Mouse (Mus musculus) lung, embryonic 16.5 days (tissue): Measurements from ENCODE around the gene Tmem186. TPM values are rescaled to one million over a fixed set of nuclear protein-coding genes. Genes with fewer than 3 reads are reported as not detected.

Experiments
- ATAC-seq: fragments of 200-750 bp; cut with Nextera tagmentation; 2 replicates; pipeline ENCODE4 v1.8.0; 2017; ENCODE audit warnings: low read depth, mild to moderate bottlenecking, moderate library complexity
- H3K27ac ChIP-seq: fragments of 300-500 bp; sonication (generic); 2 replicates; pipeline ENCODE4 v1.5.1; 2014; ENCODE audit warnings: mild to moderate bottlenecking, control low read depth, low read length
- H3K27me3 ChIP-seq: fragments of 300-500 bp; sonication (generic); 2 replicates; pipeline ENCODE4 v1.6.1; 2014; ENCODE audit warnings: low read depth, low read length, mixed read lengths; ENCODE audit not compliant: control insufficient read depth, insufficient read depth
- H3K36me3 ChIP-seq: fragments of 300-500 bp; sonication (generic); 2 replicates; pipeline ENCODE4 v1.6.1; 2014; ENCODE audit warnings: low read length; ENCODE audit not compliant: control insufficient read depth, insufficient read depth
- H3K4me1 ChIP-seq: fragments of 300-500 bp; sonication (generic); replicated peaks from 2 replicates; pipeline ENCODE4 v1.6.1; 2014; ENCODE audit warnings: low read length, mixed read lengths; ENCODE audit not compliant: control insufficient read depth, insufficient read depth
- H3K4me2 ChIP-seq: fragments of 300-500 bp; sonication (generic); 2 replicates; pipeline ENCODE4 v1.6.1; 2014; ENCODE audit warnings: low read depth, low read length, control low read depth
- H3K4me3 ChIP-seq: fragments of 300-500 bp; sonication (generic); 2 replicates; pipeline ENCODE4 v1.5.1; 2014; ENCODE audit warnings: mild to moderate bottlenecking, low read length, control low read depth
- H3K9ac ChIP-seq: fragments of 300-500 bp; sonication (generic); 2 replicates; pipeline ENCODE4 v1.6.1; 2014; ENCODE audit warnings: low read length, control low read depth
- H3K9me3 ChIP-seq: fragments of 300-500 bp; sonication (generic); 2 replicates; pipeline ENCODE4 v1.6.1; 2016; ENCODE audit warnings: low read length; ENCODE audit not compliant: control insufficient read depth
- WGBS: fragments of 180-500 bp; shearing (Covaris S2); extraction: QIAGEN DNeasy Blood & Tissue Kit; methylation state at CpG from one replicate; pipeline ENCODE4 v1.1.7; 2014; 5-methylcytosine and 5-hydroxymethylcytosine counted together
- microRNA-seq: library from miRNA; unstranded; fragments of <30 nt; microRNA quantifications from one replicate; pipeline ENCODE4, GENCODE M21; 2016
- polyA plus RNA-seq: library from polyadenylated mRNA; unstranded; fragments of >200 nt; fragmentation: Nextera tagmentation; extraction: Ambion mirVana; gene quantifications from 2 replicates; pipeline ENCODE4 v1.2.1, GENCODE M21; 2015

Gene Tmem186
- polyA plus RNA-seq, 1 experiment from 2014 or later = 16.2 TPM

- 85% methylated on average over 5 of the region's 5 CpGs for WGBS
- H3K9ac ChIP-seq = no peak overlapping the region
Measured at GRCm38 (mm10) chr16:8597516-8597915, 40.0 kb downstream of the Tmem186 start.

GRCm38 (mm10) chr16:8596336-8596735 is 41.2 kb downstream of the Tmem186 start:
- Histone ChIP-seq H3K4me1 (no peaks in the 10 kb centered on the region), H3K27me3 (no peaks in the 10 kb centered on the region), H3K27ac (no peak overlapping the region), H3K4me2 (no peak overlapping the region), H3K9ac (no peak overlapping the region), H3K36me3 (no peaks in the 10 kb centered on the region), H3K4me3 (no peak overlapping the region), H3K9me3 (no peaks in the 10 kb centered on the region)
- ATAC-seq = no peak
- WGBS = 75% methylated on average over 4 of the region's 4 CpGs

More at GRCm38 (mm10) chr16:8597516-8597915, 40.0 kb downstream of the Tmem186 start:
- H3K4me1 ChIP-seq = no peaks in the 10 kb centered on the region
- no peak for ATAC-seq
- no peaks in the 10 kb centered on the region for H3K36me3 ChIP-seq
- H3K27me3 ChIP-seq = no peaks in the 10 kb centered on the region
- no peaks in the 10 kb centered on the region for H3K9me3 ChIP-seq
- H3K27ac ChIP-seq = no peak overlapping the region
- H3K4me2 ChIP-seq = no peak overlapping the region
- H3K4me3 ChIP-seq = no peak overlapping the region

- no peak overlapping the region for H3K9ac ChIP-seq
- no peak for ATAC-seq
Measured at GRCm38 (mm10) chr16:8595411-8595810, 42.1 kb downstream of the Tmem186 start.

GRCm38 (mm10) chr16:8585056-8585455 is 52.5 kb downstream of the Tmem186 start:
- H3K4me2 ChIP-seq = no peak overlapping the region
- no peak for ATAC-seq
- no peak overlapping the region for H3K4me3 ChIP-seq
- H3K27ac ChIP-seq = no peak overlapping the region
- H3K9ac ChIP-seq = no peak overlapping the region
- H3K36me3 ChIP-seq = peaks cover 7% of the 10 kb centered on the region; the same call in 1 of the 2 replicates
- no peaks in the 10 kb centered on the region for H3K9me3 ChIP-seq
- no peaks in the 10 kb centered on the region for H3K4me1 ChIP-seq
- no peaks in the 10 kb centered on the region for H3K27me3 ChIP-seq
- WGBS = 72% methylated on average over 5 of the region's 5 CpGs

More at GRCm38 (mm10) chr16:8595411-8595810, 42.1 kb downstream of the Tmem186 start:
- H3K36me3 ChIP-seq = no peaks in the 10 kb centered on the region
- no peak overlapping the region for H3K4me2 ChIP-seq
- no peaks in the 10 kb centered on the region for H3K9me3 ChIP-seq
- no peak overlapping the region for H3K4me3 ChIP-seq
- WGBS = 58% methylated on average over 4 of the region's 4 CpGs
- no peak overlapping the region for H3K27ac ChIP-seq
- no peaks in the 10 kb centered on the region for H3K4me1 ChIP-seq
- H3K27me3 ChIP-seq = no peaks in the 10 kb centered on the region

- H3K9me3 ChIP-seq = no peaks in the 10 kb centered on the region
- H3K9ac ChIP-seq = no peak overlapping the region
- H3K4me1 ChIP-seq = no peaks in the 10 kb centered on the region
- WGBS = 79% methylated on average over 1 of the region's 1 CpGs
- ATAC-seq = no peak
- H3K4me2 ChIP-seq = no peak overlapping the region
- H3K36me3 ChIP-seq = 0 out of 2 replicates have a peak, but pooled peaks cover 3% of the 10 kb centered on the region
- H3K27ac ChIP-seq = no peak overlapping the region
- H3K27me3 ChIP-seq = no peaks in the 10 kb centered on the region
- H3K4me3 ChIP-seq = no peak overlapping the region
Measured at GRCm38 (mm10) chr16:8584248-8584647, 53.3 kb downstream of the Tmem186 start.

Small RNA genes within 50 kb of the gene (microRNA-seq; reads per million reads assigned to microRNA genes)
- not detected for gene Gm22137

Other genes starting within 250 kb of the Tmem186 start
- gene Tmem114, start 212.6 kb downstream of the Tmem186 start, polyA plus RNA-seq = not detected in 2 replicates
- 13.9 and 14.8 TPM in 2 replicates for gene Mettl22, start 166.9 kb downstream of the Tmem186 start, polyA plus RNA-seq
- gene Abat, start 124.3 kb downstream of the Tmem186 start, polyA plus RNA-seq = 18.3 and 19.6 TPM in 2 replicates
- 51.1 and 51.6 TPM in 2 replicates for gene Pmm2, start within 50 bp of the Tmem186 start, polyA plus RNA-seq
- gene Carhsp1, start 34.4 kb upstream of the Tmem186 start, polyA plus RNA-seq = 96.4 and 97.7 TPM in 2 replicates
- gene Gm5767, start 43.1 kb upstream of the Tmem186 start, polyA plus RNA-seq = not detected in 2 replicates
- gene Usp7, start 154.6 kb upstream of the Tmem186 start, polyA plus RNA-seq = 23.1 and 24.4 TPM in 2 replicates
- gene 1810013L24Rik, start 192.4 kb upstream of the Tmem186 start, polyA plus RNA-seq = 16.0 and 17.9 TPM in 2 replicates